Mouse (Mus musculus): ENCODE data around the gene Slc22a23. TPM values are rescaled to one million over a fixed set of nuclear protein-coding genes. Genes with fewer than 3 reads are reported as not detected.

The Slc22a23 gene
- total and polyA plus RNA-seq, 3 experiments, result 0.47 to 1.3 (median 0.85) TPM

DNA sequence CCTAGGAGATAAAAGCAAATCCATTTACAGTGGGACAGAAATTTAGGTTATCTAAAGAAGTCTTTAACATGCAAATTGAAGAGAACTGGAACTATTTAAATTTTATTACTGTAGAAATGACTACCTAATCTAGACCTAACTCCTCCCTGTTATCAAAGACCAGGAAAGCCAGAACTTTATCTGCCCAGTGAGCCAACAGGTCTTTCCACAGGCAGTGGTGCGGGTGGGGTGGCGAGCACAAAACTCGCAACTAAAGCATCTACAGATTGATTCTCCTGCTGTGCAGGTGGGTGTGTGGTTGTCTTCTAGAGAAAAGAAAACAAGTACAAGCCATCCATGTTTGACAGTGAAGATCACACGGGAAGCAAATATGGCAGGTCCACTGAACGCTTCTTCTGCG lies 46.9 kb downstream of the Slc22a23 start:
- dilution Hi-C loops (cut with MboI; ENCODE audit: extremely low pct_ligation_motif_present, extremely low pct_unique_long_range_greater_than_20kb, low sequenced_read_pairs), result no loop called here
- no peak for TF ChIP-seq ZKSCAN1 (IDR thresholded peaks at IDR 0.05; ENCODE audit: borderline replicate concordance, low read depth, low read length)
- TF ChIP-seq MAX (IDR thresholded peaks at IDR 0.05; ENCODE audit: low read length), result no peak
- no peak for TF ChIP-seq HCFC1 (IDR thresholded peaks at IDR 0.05; ENCODE audit: low read depth, low read length)
- no peak for TF ChIP-seq UBTF (IDR thresholded peaks at IDR 0.05; ENCODE audit: low read depth, low read length)
- no peak for TF ChIP-seq POLR2A (IDR thresholded peaks at IDR 0.05; ENCODE audit: low read depth, low read length)
- TF ChIP-seq USF2 (conservative IDR thresholded peaks at IDR 0.05; ENCODE audit: low read depth, low read length), result no peak
- no peak for TF ChIP-seq CTCF (conservative IDR thresholded peaks at IDR 0.05 in 1 of 2, IDR thresholded peaks at IDR 0.05 in 1 of 2; ENCODE audit: low read depth in 2 of 2, low read length in 2 of 2)
- no peak for TF ChIP-seq MYC (IDR thresholded peaks at IDR 0.05; ENCODE audit: low read depth, low read length)
- no peak for TF ChIP-seq EP300 (IDR thresholded peaks at IDR 0.05; ENCODE audit: low read length)
- no peak for TF ChIP-seq E2F4 (IDR thresholded peaks at IDR 0.05; ENCODE audit: insufficient replicate concordance, low read depth, low read length)
- no peak for TF ChIP-seq KAT2A (IDR thresholded peaks at IDR 0.05; ENCODE audit: insufficient replicate concordance, low read length)

DNA sequence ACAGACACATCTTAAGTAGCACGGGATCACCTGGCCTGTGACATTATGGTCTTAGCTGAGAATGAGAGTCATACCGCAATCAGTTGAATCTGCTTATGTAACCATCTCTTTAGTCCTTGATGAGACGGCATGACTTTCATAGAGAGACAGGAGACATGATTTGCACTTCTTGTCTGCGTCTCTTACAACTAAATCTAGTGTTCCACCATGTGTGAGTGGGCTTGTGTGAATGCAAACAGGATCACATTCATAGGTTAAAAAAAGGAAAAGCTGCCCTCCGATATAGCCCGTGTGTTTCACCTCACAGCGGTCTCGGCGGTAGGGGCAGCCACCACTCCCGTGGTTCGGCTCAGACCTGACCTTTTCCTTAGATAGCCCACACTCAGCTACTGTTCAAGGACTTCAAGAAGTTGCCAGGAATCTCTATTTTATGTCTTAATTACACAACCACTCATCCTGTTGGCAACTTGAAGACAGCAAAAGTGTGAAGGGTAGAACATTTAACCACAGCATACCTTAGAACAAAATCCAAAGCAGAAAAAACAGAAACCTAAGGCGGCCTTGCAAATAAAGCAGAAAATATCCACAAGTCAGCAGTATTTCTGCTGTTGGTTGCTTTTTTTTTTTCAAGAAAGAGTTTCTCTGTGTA lies 49.1 kb downstream of the Slc22a23 start:
- in situ Hi-C loops (cut with MboI; ENCODE audit: low pct_ligation_motif_present, low pct_unique_long_range_greater_than_20kb, low sequenced_read_pairs) (no loop called here), dilution Hi-C loops (cut with MboI; ENCODE audit: extremely low pct_ligation_motif_present, extremely low pct_unique_long_range_greater_than_20kb, low sequenced_read_pairs) (no loop called here)
- Histone ChIP-seq H3K27ac (ENCODE audit: insufficient read depth, low read depth) (no peak overlapping the region), H3K27me3 (replicated peaks) (no peaks in the 10 kb centered on the region), H3K4me1 (ENCODE audit: control insufficient read depth in 1 of 2, insufficient read depth in 2 of 2) (no peaks in the 10 kb centered on the region), H3K4me3 (replicated peaks in 1 of 3; ENCODE audit: low read depth in 2 of 3, low read length in 2 of 3, poor library complexity in 1 of 3) (no peak overlapping the region), H3K9ac (ENCODE audit: insufficient read depth, low read depth) (no peak overlapping the region), H3K4me2 (ENCODE audit: insufficient read depth, low read depth, poor library complexity, severe bottlenecking) (no peak overlapping the region), H3K9me3 (replicated peaks; ENCODE audit: low read length) (no peaks in the 10 kb centered on the region), H3K36me3 (replicated peaks in 1 of 2; ENCODE audit: control insufficient read depth in 1 of 2, insufficient read depth in 1 of 2, low read length in 1 of 2) (no peaks in the 10 kb centered on the region), H3K79me2 (replicated peaks; ENCODE audit: control insufficient read depth, extremely low read depth, insufficient read depth, poor library complexity, severe bottlenecking) (no peaks in the 10 kb centered on the region)
- TF ChIP-seq SIN3A (IDR thresholded peaks at IDR 0.05; ENCODE audit: low read length) (no peak), ZC3H11A (IDR thresholded peaks at IDR 0.05; ENCODE audit: low read depth, low read length) (no peak), TBP (conservative IDR thresholded peaks at IDR 0.05; ENCODE audit: low read depth, low read length) (no peak), CHD2 (IDR thresholded peaks at IDR 0.05; ENCODE audit: low read length) (no peak), POLR2AphosphoS2 (IDR thresholded peaks at IDR 0.05; ENCODE audit: low read depth, low read length) (no peak), NELFE (IDR thresholded peaks at IDR 0.05; ENCODE audit: low read depth, low read length) (no peak), MEF2A (IDR thresholded peaks at IDR 0.05; ENCODE audit: borderline replicate concordance, low read depth, low read length) (no peak), CTCF (conservative IDR thresholded peaks at IDR 0.05 in 1 of 2, IDR thresholded peaks at IDR 0.05 in 1 of 2; ENCODE audit: low read depth in 2 of 2, low read length in 2 of 2) (no peak), MYC (IDR thresholded peaks at IDR 0.05; ENCODE audit: low read depth, low read length) (no peak), MXI1 (IDR thresholded peaks at IDR 0.05; ENCODE audit: low read depth, low read length) (no peak), RCOR1 (conservative IDR thresholded peaks at IDR 0.05; ENCODE audit: low read depth, low read length) (no peak), GABPA (IDR thresholded peaks at IDR 0.05; ENCODE audit: insufficient replicate concordance, low read depth, low read length) (no peak), TCF12 (IDR thresholded peaks at IDR 0.05; ENCODE audit: low read depth, low read length) (no peak), PAX5 (IDR thresholded peaks at IDR 0.05; ENCODE audit: low read length) (no peak), MAFK (IDR thresholded peaks at IDR 0.05; ENCODE audit: insufficient replicate concordance, low read length) (no peak), USF1 (IDR thresholded peaks at IDR 0.05; ENCODE audit: low read depth, low read length) (no peak), NRF1 (IDR thresholded peaks at IDR 0.05; ENCODE audit: low read depth, low read length) (no peak), CHD1 (IDR thresholded peaks at IDR 0.05; ENCODE audit: low read depth, low read length) (no peak)
- DNase-seq (ENCODE audit: extremely low read depth), result no peak

More for the DNA sequence above, 46.9 kb downstream of the Slc22a23 start:
- Histone ChIP-seq H3K9me3 (replicated peaks; ENCODE audit: low read length) (no peaks in the 10 kb centered on the region), H3K4me2 (ENCODE audit: insufficient read depth, low read depth, poor library complexity, severe bottlenecking) (no peak overlapping the region), H3K4me3 (replicated peaks in 1 of 3; ENCODE audit: low read depth in 2 of 3, low read length in 2 of 3, poor library complexity in 1 of 3) (no peak overlapping the region), H3K27me3 (replicated peaks) (no peaks in the 10 kb centered on the region), H3K27ac (ENCODE audit: insufficient read depth, low read depth) (no peak overlapping the region), H3K4me1 (ENCODE audit: control insufficient read depth in 1 of 2, insufficient read depth in 2 of 2) (no peaks in the 10 kb centered on the region), H3K9ac (ENCODE audit: insufficient read depth, low read depth) (no peak overlapping the region), H3K36me3 (replicated peaks in 1 of 2; ENCODE audit: control insufficient read depth in 1 of 2, insufficient read depth in 1 of 2, low read length in 1 of 2) (no peaks in the 10 kb centered on the region), H3K79me2 (replicated peaks; ENCODE audit: control insufficient read depth, extremely low read depth, insufficient read depth, poor library complexity, severe bottlenecking) (no peaks in the 10 kb centered on the region)
- no peak for DNase-seq (ENCODE audit: extremely low read depth)
- in situ Hi-C loops (cut with MboI; ENCODE audit: low pct_ligation_motif_present, low pct_unique_long_range_greater_than_20kb, low sequenced_read_pairs), result no loop called here
